In genomic region chr16:40187987-40188590, GRCm38 (mm10) we compare ENCODE assay signal across 20 mouse cellular contexts.
"Had no signal": no experiment of that assay in that cellular context is flagged by ENCODE, and none has a peak within 500 bp of the region (broad histone marks: within the 10 kb centered on the region; RNA-seq: fewer than 3 reads in every experiment).

No protein-coding gene starts in this region.

- H3K27me3 ChIP-seq: limb, embryonic 13.5 days; liver, embryonic 12.5 days; liver, embryonic 15.5 days; lung, embryonic 15.5 days; megakaryocyte, embryonic 14.5 days; midbrain, embryonic 13.5 days had no signal

- H3K9me3 ChIP-seq: limb, embryonic 10.5 days; limb, embryonic 13.5 days; liver, embryonic 12.5 days; liver, embryonic 15.5 days; lung, embryonic 15.5 days; megakaryocyte, embryonic 14.5 days; midbrain, embryonic 10.5 days; midbrain, embryonic 13.5 days had no signal

- H3K9ac ChIP-seq: limb, embryonic 13.5 days; liver, embryonic 12.5 days; liver, embryonic 15.5 days; lung, embryonic 15.5 days; midbrain, embryonic 13.5 days had no signal

- H3K4me1 ChIP-seq: limb, embryonic 10.5 days; limb, embryonic 13.5 days; liver, embryonic 12.5 days; liver, embryonic 15.5 days; lung, embryonic 15.5 days; megakaryocyte, embryonic 14.5 days; midbrain, embryonic 10.5 days had no signal

- H3K4me2 ChIP-seq: limb, embryonic 13.5 days; liver, embryonic 12.5 days; liver, embryonic 15.5 days; lung, embryonic 15.5 days; midbrain, embryonic 13.5 days had no signal

- H3K4me3 ChIP-seq: layer of hippocampus, adult 2 months; limb, embryonic 10.5 days; limb, embryonic 13.5 days; liver, embryonic 12.5 days; liver, embryonic 15.5 days; lung, embryonic 15.5 days; megakaryocyte, embryonic 14.5 days; midbrain, embryonic 10.5 days; midbrain, embryonic 13.5 days; myocyte had no signal

- H3K36me3 ChIP-seq: limb, embryonic 10.5 days; limb, embryonic 13.5 days; liver, embryonic 12.5 days; liver, embryonic 15.5 days; lung, embryonic 15.5 days; midbrain, embryonic 10.5 days; midbrain, embryonic 13.5 days had no signal

- H3K27ac ChIP-seq: kidney, postnatal 0 days; layer of hippocampus, adult 2 months; limb, embryonic 10.5 days; limb, embryonic 13.5 days; liver, embryonic 12.5 days; liver, embryonic 15.5 days; lung, embryonic 15.5 days; midbrain, embryonic 10.5 days; midbrain, embryonic 13.5 days had no signal

- ATAC-seq: liver, embryonic 12.5 days; midbrain, embryonic 13.5 days had no signal

- DNase-seq: kidney, adult 2 months; kidney, postnatal 25 days; layer of hippocampus, adult 9-11 months; liver; lung, adult 18-20 months; lung, postnatal 10 days; lung, postnatal 36 days; thymus, adult 18-20 months; thymus, postnatal 36 days had no signal
